Mouse (Mus musculus) hindbrain, embryonic 10.5 days (tissue): Measurements from ENCODE around the gene Itgb6. TPM values are rescaled to one million over a fixed set of nuclear protein-coding genes. Genes with fewer than 3 reads are reported as not detected.

Source experiments
- DNase-seq: peaks from one replicate; pipeline ENCODE4 v3.0.0-alpha.2; 2017; ENCODE audit warnings: low spot score
- H3K27ac ChIP-seq: fragments of 300-500 bp; sonication (generic); 2 replicates; pipeline ENCODE4 v1.5.1; 2016; ENCODE audit warnings: mild to moderate bottlenecking, moderate library complexity
- H3K27me3 ChIP-seq: fragments of 300-500 bp; sonication (generic); 2 replicates; pipeline ENCODE4 v1.6.1; 2016; ENCODE audit warnings: mild to moderate bottlenecking; ENCODE audit not compliant: poor library complexity, insufficient read depth, severe bottlenecking
- H3K36me3 ChIP-seq: fragments of 300-500 bp; sonication (generic); 2 replicates; pipeline ENCODE4 v1.6.1; 2016; ENCODE audit warnings: mild to moderate bottlenecking, moderate library complexity
- H3K4me1 ChIP-seq: fragments of 300-500 bp; sonication (generic); replicated peaks from 2 replicates; pipeline ENCODE4 v1.6.1; 2016; ENCODE audit warnings: mild to moderate bottlenecking
- H3K4me3 ChIP-seq: fragments of 300-500 bp; sonication (generic); 2 replicates; pipeline ENCODE4 v1.5.1; 2016; ENCODE audit warnings: mild to moderate bottlenecking, moderate library complexity
- H3K9me3 ChIP-seq: fragments of 300-500 bp; sonication (generic); 2 replicates; pipeline ENCODE4 v1.6.1; 2016; ENCODE audit warnings: mild to moderate bottlenecking, moderate library complexity
- WGBS: fragments of 180-500 bp; shearing (Covaris S2); methylation state at CpG from one replicate; pipeline ENCODE4 v1.1.7; 2016; 5-methylcytosine and 5-hydroxymethylcytosine counted together
- polyA plus RNA-seq: library from polyadenylated mRNA; unstranded; fragments of >200 nt; fragmentation: Nextera tagmentation; extraction: Ambion mirVana; gene quantifications from 2 replicates; pipeline ENCODE4 v1.2.1, GENCODE M21; 2016

Itgb6 gene
- polyA plus RNA-seq, 1 experiment from 2014 or later: 0.88 TPM

- DNase-seq: no peak
- Histone ChIP-seq H3K36me3 (no peaks in the 10 kb centered on the region), H3K9me3 (no peaks in the 10 kb centered on the region), H3K4me3 (no peak overlapping the region), H3K4me1 (peaks cover 29% of the 10 kb centered on the region), H3K27ac (no peak overlapping the region), H3K27me3 (no peaks in the 10 kb centered on the region)
- WGBS: 86% methylated on average over 4 of the region's 4 CpGs
These were observed 12.1 kb downstream of the Itgb6 start for GRCm38 (mm10) chr2:60710317-60710716.

- H3K9me3 ChIP-seq: no peaks in the 10 kb centered on the region
- H3K4me3 ChIP-seq: no peak overlapping the region
- H3K27me3 ChIP-seq: no peaks in the 10 kb centered on the region
- H3K27ac ChIP-seq: no peak overlapping the region
- no peaks in the 10 kb centered on the region for H3K36me3 ChIP-seq
- 27% methylated on average over 3 of the region's 3 CpGs for WGBS
- DNase-seq: no peak
- peaks cover 13% of the 10 kb centered on the region for H3K4me1 ChIP-seq
These were observed 13.8 kb downstream of the Itgb6 start for GRCm38 (mm10) chr2:60708671-60709070.

- H3K4me3 ChIP-seq: no peak overlapping the region
- 87% methylated on average over 3 of the region's 3 CpGs for WGBS
- H3K9me3 ChIP-seq: no peaks in the 10 kb centered on the region
- no peaks in the 10 kb centered on the region for H3K36me3 ChIP-seq
- H3K4me1 ChIP-seq: peaks cover 11% of the 10 kb centered on the region; the same call in 1 of the 2 replicates
- no peak for DNase-seq
- no peaks in the 10 kb centered on the region for H3K27me3 ChIP-seq
- no peak overlapping the region for H3K27ac ChIP-seq
These were observed 15.6 kb downstream of the Itgb6 start for GRCm38 (mm10) chr2:60706866-60707265.

- Histone ChIP-seq H3K4me1 (peaks cover 11% of the 10 kb centered on the region; the same call in 1 of the 2 replicates), H3K27ac (no peak overlapping the region), H3K36me3 (no peaks in the 10 kb centered on the region), H3K9me3 (no peaks in the 10 kb centered on the region), H3K4me3 (no peak overlapping the region), H3K27me3 (no peaks in the 10 kb centered on the region)
- WGBS: 89% methylated on average over 8 of the region's 8 CpGs
- DNase-seq: no peak
These were observed 17.0 kb downstream of the Itgb6 start for GRCm38 (mm10) chr2:60705426-60705825.

GRCm38 (mm10) chr2:60703315-60703714 is 19.1 kb downstream of the Itgb6 start:
- 72% methylated on average over 4 of the region's 4 CpGs for WGBS
- Histone ChIP-seq H3K27me3 (no peaks in the 10 kb centered on the region), H3K9me3 (no peaks in the 10 kb centered on the region), H3K4me1 (peaks cover 8% of the 10 kb centered on the region), H3K36me3 (no peaks in the 10 kb centered on the region), H3K27ac (no peak overlapping the region), H3K4me3 (no peak overlapping the region)
- DNase-seq: no peak

- Histone ChIP-seq H3K27me3 (no peaks in the 10 kb centered on the region), H3K36me3 (no peaks in the 10 kb centered on the region), H3K4me3 (no peak overlapping the region), H3K9me3 (no peaks in the 10 kb centered on the region), H3K27ac (no peak overlapping the region), H3K4me1 (peaks cover 19% of the 10 kb centered on the region)
- WGBS: 85% methylated on average over 4 of the region's 4 CpGs
- no peak for DNase-seq
These were observed 21.5 kb downstream of the Itgb6 start for GRCm38 (mm10) chr2:60700956-60701355.

- no peak overlapping the region for H3K27ac ChIP-seq
- no peak for DNase-seq
- H3K36me3 ChIP-seq: no peaks in the 10 kb centered on the region
- no peak overlapping the region for H3K4me3 ChIP-seq
- no peaks in the 10 kb centered on the region for H3K9me3 ChIP-seq
- H3K4me1 ChIP-seq: peaks cover 19% of the 10 kb centered on the region
- 79% methylated on average over 3 of the region's 3 CpGs for WGBS
- H3K27me3 ChIP-seq: no peaks in the 10 kb centered on the region
These were observed 22.4 kb downstream of the Itgb6 start for GRCm38 (mm10) chr2:60700013-60700412.

GRCm38 (mm10) chr2:60699591-60699990 is 22.9 kb downstream of the Itgb6 start:
- 87% methylated on average over 3 of the region's 3 CpGs for WGBS
- no peaks in the 10 kb centered on the region for H3K36me3 ChIP-seq

GRCm38 (mm10) chr2:60698155-60698554 is 24.3 kb downstream of the Itgb6 start:
- no peaks in the 10 kb centered on the region for H3K9me3 ChIP-seq
- DNase-seq: no peak
- peak overlapping the region; percentile 70 for H3K27ac ChIP-seq
- no peaks in the 10 kb centered on the region for H3K36me3 ChIP-seq
- no peak overlapping the region for H3K4me3 ChIP-seq
- WGBS: 23% methylated on average over 1 of the region's 1 CpGs
- H3K4me1 ChIP-seq: peaks cover 19% of the 10 kb centered on the region
- H3K27me3 ChIP-seq: peaks cover 3% of the 10 kb centered on the region; the same call in 1 of the 2 replicates

More at GRCm38 (mm10) chr2:60699591-60699990, 22.9 kb downstream of the Itgb6 start:
- peaks cover under 1% of the 10 kb centered on the region; the same call in 1 of the 2 replicates for H3K27me3 ChIP-seq
- H3K4me1 ChIP-seq: peaks cover 19% of the 10 kb centered on the region
- DNase-seq: no peak
- no peaks in the 10 kb centered on the region for H3K9me3 ChIP-seq
- no peak overlapping the region for H3K27ac ChIP-seq
- no peak overlapping the region for H3K4me3 ChIP-seq

- Histone ChIP-seq H3K27me3 (peaks cover 3% of the 10 kb centered on the region; the same call in 1 of the 2 replicates), H3K9me3 (no peaks in the 10 kb centered on the region), H3K36me3 (no peaks in the 10 kb centered on the region), H3K27ac (peak overlapping the region; percentile 70; the same call in 1 of the 2 replicates), H3K4me3 (no peak overlapping the region), H3K4me1 (peaks cover 19% of the 10 kb centered on the region)
- 76% methylated on average over 7 of the region's 7 CpGs for WGBS
- DNase-seq: no peak
These were observed 24.9 kb downstream of the Itgb6 start for GRCm38 (mm10) chr2:60697530-60697929.

GRCm38 (mm10) chr2:60696559-60696958 is 25.9 kb downstream of the Itgb6 start:
- no peak for DNase-seq
- WGBS: 98% methylated on average over 6 of the region's 6 CpGs
- Histone ChIP-seq H3K4me1 (peaks cover 19% of the 10 kb centered on the region), H3K27me3 (peaks cover 3% of the 10 kb centered on the region; the same call in 1 of the 2 replicates), H3K36me3 (no peaks in the 10 kb centered on the region), H3K4me3 (no peak overlapping the region), H3K9me3 (no peaks in the 10 kb centered on the region), H3K27ac (no peak overlapping the region)

GRCm38 (mm10) chr2:60695706-60696105 is 26.7 kb downstream of the Itgb6 start:
- H3K4me3 ChIP-seq: no peak overlapping the region
- WGBS: 85% methylated on average over 8 of the region's 8 CpGs
- H3K27ac ChIP-seq: no peak overlapping the region
- DNase-seq: no peak
- peaks cover 3% of the 10 kb centered on the region; the same call in 1 of the 2 replicates for H3K27me3 ChIP-seq
- no peaks in the 10 kb centered on the region for H3K36me3 ChIP-seq
- no peaks in the 10 kb centered on the region for H3K9me3 ChIP-seq
- peaks cover 19% of the 10 kb centered on the region for H3K4me1 ChIP-seq

GRCm38 (mm10) chr2:60694563-60694962 is 27.9 kb downstream of the Itgb6 start:
- no peak overlapping the region for H3K4me3 ChIP-seq
- DNase-seq: no peak
- peaks cover 3% of the 10 kb centered on the region; the same call in 1 of the 2 replicates for H3K27me3 ChIP-seq
- peaks cover 19% of the 10 kb centered on the region for H3K4me1 ChIP-seq
- no peaks in the 10 kb centered on the region for H3K9me3 ChIP-seq
- no peaks in the 10 kb centered on the region for H3K36me3 ChIP-seq
- H3K27ac ChIP-seq: no peak overlapping the region
- WGBS: 86% methylated on average over 8 of the region's 8 CpGs

- 77% methylated on average over 5 of the region's 5 CpGs for WGBS
- H3K4me3 ChIP-seq: no peak overlapping the region
- no peaks in the 10 kb centered on the region for H3K9me3 ChIP-seq
- H3K27me3 ChIP-seq: peaks cover 3% of the 10 kb centered on the region; the same call in 1 of the 2 replicates
- no peak overlapping the region for H3K27ac ChIP-seq
- no peaks in the 10 kb centered on the region for H3K36me3 ChIP-seq
- H3K4me1 ChIP-seq: peaks cover 12% of the 10 kb centered on the region
- no peak for DNase-seq
These were observed 30.2 kb downstream of the Itgb6 start for GRCm38 (mm10) chr2:60692239-60692638.
